Mouse (Mus musculus): ENCODE data around the gene Sh3d21.

Sh3d21 gene

GRCm38 (mm10) chr4:126146974-126147532 is 16.2 kb downstream of the Sh3d21 start:
- DNase-seq (ENCODE audit: inconsistent ontology term) = no peak

GRCm38 (mm10) chr4:126145396-126145795 is 17.9 kb downstream of the Sh3d21 start:
- no peak for DNase-seq (ENCODE audit: inconsistent ontology term)

- no peak for DNase-seq (ENCODE audit: inconsistent ontology term)
These were observed 22.3 kb downstream of the Sh3d21 start for GRCm38 (mm10) chr4:126141021-126141420.

GRCm38 (mm10) chr4:126137773-126138172 is 25.5 kb downstream of the Sh3d21 start:
- peak; percentile 37 for DNase-seq (ENCODE audit: inconsistent ontology term)

GRCm38 (mm10) chr4:126134639-126135038 is 28.7 kb downstream of the Sh3d21 start:
- DNase-seq (ENCODE audit: inconsistent ontology term) = no peak

GRCm38 (mm10) chr4:126134236-126134635 is 29.1 kb downstream of the Sh3d21 start:
- DNase-seq (ENCODE audit: inconsistent ontology term) = peak; percentile 65

- peak; percentile 30 for DNase-seq (ENCODE audit: inconsistent ontology term)
These were observed 30.5 kb downstream of the Sh3d21 start for GRCm38 (mm10) chr4:126132636-126133264.

- peak; percentile 95 for DNase-seq (ENCODE audit: inconsistent ontology term)
These were observed 31.8 kb downstream of the Sh3d21 start for GRCm38 (mm10) chr4:126131290-126132121.

- DNase-seq (ENCODE audit: inconsistent ontology term) = no peak
These were observed 32.8 kb downstream of the Sh3d21 start for GRCm38 (mm10) chr4:126130502-126130901.

GRCm38 (mm10) chr4:126123309-126124040 is 39.8 kb downstream of the Sh3d21 start:
- no peak for DNase-seq (ENCODE audit: inconsistent ontology term)

GRCm38 (mm10) chr4:126120506-126120905 is 42.8 kb downstream of the Sh3d21 start:
- DNase-seq (ENCODE audit: inconsistent ontology term) = no peak

GRCm38 (mm10) chr4:126120052-126120451 is 43.2 kb downstream of the Sh3d21 start:
- DNase-seq (ENCODE audit: inconsistent ontology term) = no peak

GRCm38 (mm10) chr4:126119051-126119450 is 44.2 kb downstream of the Sh3d21 start:
- no peak for DNase-seq (ENCODE audit: inconsistent ontology term)

GRCm38 (mm10) chr4:126118651-126119050 is 44.6 kb downstream of the Sh3d21 start:
- DNase-seq (ENCODE audit: inconsistent ontology term) = no peak

GRCm38 (mm10) chr4:126117116-126117515 is 46.2 kb downstream of the Sh3d21 start:
- DNase-seq (ENCODE audit: inconsistent ontology term) = no peak

GRCm38 (mm10) chr4:126115871-126116521 is 47.3 kb downstream of the Sh3d21 start:
- DNase-seq (ENCODE audit: inconsistent ontology term) = no peak

GRCm38 (mm10) chr4:126115411-126115810 is 47.9 kb downstream of the Sh3d21 start:
- DNase-seq (ENCODE audit: inconsistent ontology term) = no peak

GRCm38 (mm10) chr4:126113943-126114342 is 49.3 kb downstream of the Sh3d21 start:
- peak; percentile 47 for DNase-seq (ENCODE audit: inconsistent ontology term)

GRCm38 (mm10) chr4:126113243-126113642 is 50.0 kb downstream of the Sh3d21 start:
- peak; percentile 65 for DNase-seq (ENCODE audit: inconsistent ontology term)

GRCm38 (mm10) chr4:126111153-126111549 is 52.1 kb downstream of the Sh3d21 start:
- DNase-seq (ENCODE audit: inconsistent ontology term) = peak; percentile 70

- DNase-seq (ENCODE audit: inconsistent ontology term) = peak; percentile 90
These were observed 52.7 kb downstream of the Sh3d21 start for GRCm38 (mm10) chr4:126110374-126111152.
